In the genomic region with DNA sequence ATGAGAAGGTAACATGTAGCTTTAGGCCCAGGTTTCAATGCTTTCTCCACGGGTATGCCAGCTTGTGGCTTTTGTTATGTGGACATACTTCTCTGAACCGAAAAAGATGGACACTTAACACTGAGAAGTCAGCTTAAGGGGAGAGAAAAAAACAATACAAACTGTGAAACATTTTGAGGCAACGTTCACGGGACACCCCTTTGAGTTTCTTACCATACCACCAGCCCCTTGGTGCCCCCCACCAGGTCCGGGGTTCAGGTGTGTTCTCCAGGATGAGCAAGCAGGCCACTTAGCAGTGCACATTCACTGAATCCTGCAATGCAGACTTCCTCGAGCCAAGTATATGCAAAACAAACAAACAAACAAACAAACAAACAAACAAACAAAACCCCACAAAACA, we compare ENCODE assay signal across 11 mouse cellular contexts. TPM values are rescaled to one million over a fixed set of nuclear protein-coding genes. Genes with fewer than 3 reads are reported as not detected.
DNase-seq lines count a peak whose midpoint lies in the region; ATAC-seq and TF ChIP-seq lines count a peak whose summit lies in the region.
"Had no signal": no experiment of that assay in that cellular context is flagged by ENCODE, and none has a peak within 500 bp of the region (broad histone marks: within the 10 kb centered on the region; RNA-seq: fewer than 3 reads in every experiment).

No protein-coding gene starts in this region.

- in situ Hi-C loops in CH12.LX (cut with MboI; ENCODE audit: low pct_ligation_motif_present, low pct_unique_long_range_greater_than_20kb, low sequenced_read_pairs), result loop anchor here (25.0 kb wide), 1 partner anchor 313 kb away; no protein-coding TSS in a partner anchor

- TF ChIP-seq CTCF in cerebellum, adult 2 months (IDR thresholded peaks at IDR 0.05; ENCODE audit: borderline replicate concordance, insufficient read depth, low read depth, low read length), result no peak
- no peak for TF ChIP-seq CTCF in CH12.LX (conservative IDR thresholded peaks at IDR 0.05 in 1 of 2, IDR thresholded peaks at IDR 0.05 in 1 of 2; ENCODE audit: low read depth in 2 of 2, low read length in 2 of 2)

- H3K4me3 ChIP-seq in cerebellum, adult 2 months (replicated peaks; ENCODE audit: insufficient read depth, low read depth, low read length), result peak overlapping the region; percentile 50
- H3K4me3 ChIP-seq in intestine, embryonic 14.5 days (ENCODE audit: low read depth, low read length), result no peak overlapping the region
- H3K4me3 ChIP-seq in intestine, embryonic 15.5 days (replicated peaks), result no peak overlapping the region
- no peak overlapping the region for H3K4me3 ChIP-seq in CH12.LX (replicated peaks in 1 of 3; ENCODE audit: low read depth in 2 of 3, low read length in 2 of 3, poor library complexity in 1 of 3)
- H3K4me3 ChIP-seq in limb, embryonic 12.5 days (replicated peaks), result no peak overlapping the region; the same call in 1 of the 2 replicates

- no peaks in the 10 kb centered on the region for H3K9me3 ChIP-seq in intestine, embryonic 14.5 days (ENCODE audit: control insufficient read depth, low read length)
- H3K9me3 ChIP-seq in intestine, embryonic 15.5 days, result no peaks in the 10 kb centered on the region
- H3K9me3 ChIP-seq in CH12.LX (replicated peaks; ENCODE audit: low read length), result no peaks in the 10 kb centered on the region
- H3K9me3 ChIP-seq in limb, embryonic 12.5 days, result no peaks in the 10 kb centered on the region

- dilution Hi-C loops in CH12.LX (cut with MboI; ENCODE audit: extremely low pct_ligation_motif_present, extremely low pct_unique_long_range_greater_than_20kb, low sequenced_read_pairs), result no loop called here

- TF ChIP-seq POLR2A in cerebellum, adult 2 months (IDR thresholded peaks at IDR 0.05; ENCODE audit: borderline replicate concordance, insufficient read depth, low read length), result no peak
- TF ChIP-seq POLR2A in CH12.LX (IDR thresholded peaks at IDR 0.05; ENCODE audit: low read depth, low read length), result no peak

- no peaks in the 10 kb centered on the region for H3K79me2 ChIP-seq in CH12.LX (replicated peaks; ENCODE audit: control insufficient read depth, extremely low read depth, insufficient read depth, poor library complexity, severe bottlenecking)

- H3K9ac ChIP-seq in intestine, embryonic 14.5 days (ENCODE audit: low read length), result no peak overlapping the region; the same call in 1 of the 2 replicates
- H3K9ac ChIP-seq in intestine, embryonic 15.5 days, result no peak overlapping the region
- H3K9ac ChIP-seq in CH12.LX (ENCODE audit: insufficient read depth, low read depth), result no peak overlapping the region
- H3K9ac ChIP-seq in limb, embryonic 12.5 days (replicated peaks), result no peak overlapping the region; the same call in 1 of the 2 replicates

- H3K4me2 ChIP-seq in intestine, embryonic 14.5 days (ENCODE audit: low read length), result peak overlapping the region; percentile 57
- no peak overlapping the region for H3K4me2 ChIP-seq in intestine, embryonic 15.5 days (replicated peaks)
- no peak overlapping the region for H3K4me2 ChIP-seq in CH12.LX (ENCODE audit: insufficient read depth, low read depth, poor library complexity, severe bottlenecking)
- H3K4me2 ChIP-seq in limb, embryonic 12.5 days, result peak overlapping the region; percentile 54

- WGBS in cerebellum, adult 2 months, result 12% methylated on average over 6 of the region's 6 CpGs
- WGBS in intestine, embryonic 14.5 days, result 66% methylated on average over 6 of the region's 6 CpGs
- 59% methylated on average over 6 of the region's 6 CpGs for WGBS in intestine, embryonic 15.5 days
- 53% methylated on average over 6 of the region's 6 CpGs for WGBS in limb, embryonic 12.5 days

- ATAC-seq in intestine, embryonic 14.5 days (replicated peaks; ENCODE audit: low FRiP score, low TSS enrichment, low read depth), result no peak
- ATAC-seq in intestine, embryonic 15.5 days, result no peak
- ATAC-seq in limb, embryonic 12.5 days (ENCODE audit: insufficient number of reproducible peaks, insufficient read depth, low FRiP score, low TSS enrichment, low read depth), result no peak

- TF ChIP-seq RAD21 in CH12.LX (IDR thresholded peaks at IDR 0.05; ENCODE audit: low read depth, low read length), result no peak

- 0 out of 2 replicates have a peak, but pooled peaks have one; percentile 30 for TF ChIP-seq EP300 in CH12.LX (IDR thresholded peaks at IDR 0.05; ENCODE audit: low read length)

- peak in 1 of 2 experiments; percentile 53 for DNase-seq in cerebellum, adult 2 months
- DNase-seq in cerebellum, adult 11 months, result no peak
- DNase-seq in intestine, embryonic 14.5 days (ENCODE audit: low spot score), result no peak
- DNase-seq in CH12.LX (ENCODE audit: extremely low read depth), result no peak
- no peak for DNase-seq in adipocyte (ENCODE audit: low spot score)
- no peak for DNase-seq in urinary bladder, postnatal 4 days (ENCODE audit: low spot score in 2 of 2)
- DNase-seq: kidney, adult 8-10 months had no signal

- H3K27ac ChIP-seq in cerebellum, adult 2 months (ENCODE audit: insufficient read depth, low read length), result peak overlapping the region; percentile 54
- H3K27ac ChIP-seq in intestine, embryonic 14.5 days (ENCODE audit: low read depth), result no peak overlapping the region
- no peak overlapping the region for H3K27ac ChIP-seq in intestine, embryonic 15.5 days
- H3K27ac ChIP-seq in CH12.LX (ENCODE audit: insufficient read depth, low read depth), result no peak overlapping the region
- no peak overlapping the region for H3K27ac ChIP-seq in limb, embryonic 12.5 days

- H3K4me1 ChIP-seq in cerebellum, adult 2 months (ENCODE audit: control insufficient read depth, insufficient read depth, low read length), result peaks cover 30% of the 10 kb centered on the region
- peaks cover 22% of the 10 kb centered on the region for H3K4me1 ChIP-seq in intestine, embryonic 14.5 days (replicated peaks; ENCODE audit: control insufficient read depth, insufficient read depth, low read length)
- peaks cover 26% of the 10 kb centered on the region for H3K4me1 ChIP-seq in intestine, embryonic 15.5 days (replicated peaks)
- peaks cover 20 to 46% of the 10 kb centered on the region in 2 experiments for H3K4me1 ChIP-seq in CH12.LX (ENCODE audit: control insufficient read depth in 1 of 2, insufficient read depth in 2 of 2)
- peaks cover 29% of the 10 kb centered on the region for H3K4me1 ChIP-seq in limb, embryonic 12.5 days (replicated peaks)

- no peaks in the 10 kb centered on the region for H3K27me3 ChIP-seq in cerebellum, adult 2 months (ENCODE audit: control insufficient read depth, insufficient read depth, low read length)
- H3K27me3 ChIP-seq in intestine, embryonic 14.5 days (replicated peaks; ENCODE audit: control insufficient read depth, insufficient read depth, low read length), result no peaks in the 10 kb centered on the region
- no peaks in the 10 kb centered on the region for H3K27me3 ChIP-seq in intestine, embryonic 15.5 days (replicated peaks)
- no peaks in the 10 kb centered on the region for H3K27me3 ChIP-seq in CH12.LX (replicated peaks)
- no peaks in the 10 kb centered on the region for H3K27me3 ChIP-seq in limb, embryonic 12.5 days

- H3K36me3 ChIP-seq in intestine, embryonic 14.5 days (ENCODE audit: control insufficient read depth, insufficient read depth, low read length), result no peaks in the 10 kb centered on the region
- no peaks in the 10 kb centered on the region for H3K36me3 ChIP-seq in intestine, embryonic 15.5 days
- H3K36me3 ChIP-seq in CH12.LX (replicated peaks in 1 of 2; ENCODE audit: control insufficient read depth in 1 of 2, insufficient read depth in 1 of 2, low read length in 1 of 2), result no peaks in the 10 kb centered on the region
- H3K36me3 ChIP-seq in limb, embryonic 12.5 days, result no peaks in the 10 kb centered on the region

TF ChIP-seq in CH12.LX, 34 proteins besides CTCF, POLR2A, EP300 and RAD21:
- TF ChIP-seq RCOR1 (conservative IDR thresholded peaks at IDR 0.05; ENCODE audit: low read depth, low read length) (no peak), ZKSCAN1 (IDR thresholded peaks at IDR 0.05; ENCODE audit: borderline replicate concordance, low read depth, low read length) (no peak), MXI1 (IDR thresholded peaks at IDR 0.05; ENCODE audit: low read depth, low read length) (no peak), GABPA (IDR thresholded peaks at IDR 0.05; ENCODE audit: insufficient replicate concordance, low read depth, low read length) (no peak), PAX5 (IDR thresholded peaks at IDR 0.05; ENCODE audit: low read length) (no peak), SMC3 (IDR thresholded peaks at IDR 0.05; ENCODE audit: low read depth, low read length) (no peak), TCF12 (IDR thresholded peaks at IDR 0.05; ENCODE audit: low read depth, low read length) (no peak), ZC3H11A (IDR thresholded peaks at IDR 0.05; ENCODE audit: low read depth, low read length) (no peak), NELFE (IDR thresholded peaks at IDR 0.05; ENCODE audit: low read depth, low read length) (no peak), MAZ (IDR thresholded peaks at IDR 0.05; ENCODE audit: low read depth, low read length) (no peak)
TF ChIP-seq in CH12.LX: peak in this region for 0.

RNA-seq across cellular contexts. Expression of gene Mxi1, which starts 14.5 kb away (rescaled TPM):
- polyA plus RNA-seq in cerebellum, adult 2 months (2012; rRNA removed), result 71.8 and 72.4 TPM in 2 replicates
- polyA plus RNA-seq in intestine, embryonic 14.5 days (2014; fragmentation: Nextera tagmentation; extraction: Ambion mirVana), result 30.4 and 37.5 TPM in 2 replicates
- polyA plus RNA-seq in intestine, embryonic 15.5 days (2015; fragmentation: Nextera tagmentation; extraction: Ambion mirVana), result 34.0 and 34.5 TPM in 2 replicates
- 8.1 and 19.9 TPM in 2 replicates for total RNA-seq in CH12.LX (2012; rRNA removed)
- 14.5 and 18.9 TPM in 2 replicates for total RNA-seq in CH12.LX (2014; rRNA removed)
- 10.6 and 10.9 TPM in 2 replicates for polyA plus RNA-seq in CH12.LX (2012; ENCODE audit: insufficient read length, low read depth)
- polyA plus RNA-seq in limb, embryonic 12.5 days (2016; fragmentation: Nextera tagmentation; extraction: Ambion mirVana), result 45.5 and 46.6 TPM in 2 replicates

RNA-seq across cellular contexts. Expression of gene Gm10197, which starts 46.7 kb away (rescaled TPM):
- not detected in 2 replicates for polyA plus RNA-seq in cerebellum, adult 2 months (2012; rRNA removed)
- 2.2 TPM in 1 of 2 replicates, not detected in the other for polyA plus RNA-seq in intestine, embryonic 14.5 days (2014; fragmentation: Nextera tagmentation; extraction: Ambion mirVana)
- polyA plus RNA-seq in intestine, embryonic 15.5 days (2015; fragmentation: Nextera tagmentation; extraction: Ambion mirVana), result 1.4 TPM in 1 of 2 replicates, not detected in the other
- 3.9 TPM in 1 of 2 replicates, not detected in the other for total RNA-seq in CH12.LX (2012; rRNA removed)
- total RNA-seq in CH12.LX (2014; rRNA removed), result not detected in 2 replicates
- polyA plus RNA-seq in CH12.LX (2012; ENCODE audit: insufficient read length, low read depth), result 11.5 TPM in 1 of 2 replicates, not detected in the other
- polyA plus RNA-seq in limb, embryonic 12.5 days (2016; fragmentation: Nextera tagmentation; extraction: Ambion mirVana), result not detected in 2 replicates
- polyA plus RNA-seq: frontal cortex, adult 2 months; macrophage had no signal

Comparison
In these comparisons a context has a peak if more than half of its experiments do, and no peak if none do; other contexts are left out.
1. H3K4me2 ChIP-seq: peak in intestine, embryonic 14.5 days (single experiment) and limb, embryonic 12.5 days (single experiment); none in intestine, embryonic 15.5 days (single experiment) and CH12.LX (single experiment).